Mouse (Mus musculus): ENCODE data around the gene Csl. TPM values are rescaled to one million over a fixed set of nuclear protein-coding genes. Genes with fewer than 3 reads are reported as not detected.

Gene Csl
- polyA plus RNA-seq (2016; fragmentation: Nextera tagmentation; extraction: Ambion mirVana): 0.07 and 0.08 TPM in 2 replicates

- no peak within 1 kb of the TSS for H3K4me3 ChIP-seq
- H3K4me1 ChIP-seq (replicated peaks): no peaks in the 10 kb centered on the region
- no peaks in the 10 kb centered on the region for H3K27me3 ChIP-seq (ENCODE audit: insufficient read depth, poor library complexity, severe bottlenecking)
- H3K9me3 ChIP-seq: no peaks in the 10 kb centered on the region
- 94% methylated on average over 9 of the region's 9 CpGs for WGBS
- H3K36me3 ChIP-seq: no peaks in the 10 kb centered on the region
- no peak for DNase-seq (ENCODE audit: low spot score)
- H3K27ac ChIP-seq: no peak within 1 kb of the TSS
Measured at GRCm38 (mm10) chr10:99759558-99759957, at the start of gene Csl. Gene Csl (minus strand): TSS chr10:99759658.

- no peaks in the 10 kb centered on the region for H3K9me3 ChIP-seq
- 78% methylated on average over 2 of the region's 2 CpGs for WGBS
- no peaks in the 10 kb centered on the region for H3K36me3 ChIP-seq
- no peaks in the 10 kb centered on the region for H3K27me3 ChIP-seq (ENCODE audit: insufficient read depth, poor library complexity, severe bottlenecking)
- no peaks in the 10 kb centered on the region for H3K4me1 ChIP-seq (replicated peaks)
- DNase-seq (ENCODE audit: low spot score): no peak
- no peak overlapping the region for H3K27ac ChIP-seq
- H3K4me3 ChIP-seq: no peak overlapping the region
Measured at GRCm38 (mm10) chr10:99789418-99789817, 30.0 kb upstream of the Csl start.

- no peaks in the 10 kb centered on the region for H3K27me3 ChIP-seq (ENCODE audit: insufficient read depth, poor library complexity, severe bottlenecking)
- no peaks in the 10 kb centered on the region for H3K36me3 ChIP-seq
- WGBS: 88% methylated on average over 12 of the region's 12 CpGs
- no peaks in the 10 kb centered on the region for H3K9me3 ChIP-seq
- no peaks in the 10 kb centered on the region for H3K4me1 ChIP-seq (replicated peaks)
- H3K4me3 ChIP-seq: no peak overlapping the region
- H3K27ac ChIP-seq: no peak overlapping the region
- DNase-seq (ENCODE audit: low spot score): no peak
Measured at GRCm38 (mm10) chr10:99774228-99775120, 15.0 kb upstream of the Csl start.

DNA sequence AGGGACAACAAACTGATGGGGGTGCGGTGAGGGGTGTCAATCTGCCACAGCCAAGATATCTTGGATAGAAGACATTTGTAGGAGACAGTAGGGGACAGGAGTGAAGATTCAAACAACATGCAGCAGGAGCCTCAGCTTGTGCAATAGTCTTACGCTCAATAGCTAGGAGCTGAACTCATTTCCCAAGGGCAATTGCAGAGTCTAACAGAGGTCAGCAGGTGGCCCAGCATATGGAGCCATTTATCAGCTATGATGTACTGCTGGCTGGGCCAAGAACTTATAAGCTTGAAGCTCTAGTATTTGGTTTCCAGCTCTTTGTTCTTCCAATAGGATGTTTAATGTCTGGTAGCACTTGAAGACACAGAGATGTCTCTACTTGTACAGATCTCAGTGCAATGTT lies 9.3 kb downstream of the Csl start:
- WGBS: 80% methylated on average over 2 of the region's 2 CpGs
- no peaks in the 10 kb centered on the region for H3K4me1 ChIP-seq (replicated peaks)
- H3K9me3 ChIP-seq: no peaks in the 10 kb centered on the region
- no peaks in the 10 kb centered on the region for H3K36me3 ChIP-seq
- no peak overlapping the region for H3K27ac ChIP-seq
- no peak for DNase-seq (ENCODE audit: low spot score)
- no peak overlapping the region for H3K4me3 ChIP-seq
- no peaks in the 10 kb centered on the region for H3K27me3 ChIP-seq (ENCODE audit: insufficient read depth, poor library complexity, severe bottlenecking)

DNA sequence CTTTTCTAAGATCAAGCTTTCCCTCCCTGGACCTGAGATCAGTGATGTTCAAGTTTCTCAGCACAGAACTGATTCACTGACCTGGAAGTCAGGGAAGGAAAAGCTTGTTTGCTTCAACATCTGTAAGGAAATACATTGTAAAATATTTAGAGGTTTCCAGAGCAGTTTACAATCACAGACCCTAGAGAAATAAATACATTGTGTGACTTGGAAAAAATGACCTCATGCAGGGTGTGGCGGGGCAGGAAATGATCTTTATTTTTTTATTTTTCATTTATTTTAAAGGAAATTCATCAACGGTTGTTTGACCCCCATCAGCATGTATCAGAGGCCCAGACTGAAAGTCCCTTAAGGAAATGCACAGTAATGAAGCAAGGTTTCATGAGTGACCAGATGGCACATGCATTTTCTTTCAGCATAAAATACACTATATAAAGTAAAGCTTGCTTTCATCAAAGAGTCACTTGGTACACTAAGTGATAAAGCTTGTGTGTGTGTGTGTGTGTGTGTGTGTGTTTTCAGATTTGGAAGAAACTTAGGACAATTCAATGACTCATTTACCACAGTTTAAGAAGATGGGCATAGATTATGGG lies 10.7 kb downstream of the Csl start:
- Histone ChIP-seq H3K27ac (no peak overlapping the region), H3K36me3 (no peaks in the 10 kb centered on the region), H3K4me3 (no peak overlapping the region), H3K4me1 (replicated peaks) (no peaks in the 10 kb centered on the region), H3K27me3 (ENCODE audit: insufficient read depth, poor library complexity, severe bottlenecking) (no peaks in the 10 kb centered on the region), H3K9me3 (no peaks in the 10 kb centered on the region)
- no peak for DNase-seq (ENCODE audit: low spot score)
- WGBS: 76% methylated on average over 2 of the region's 2 CpGs

DNA sequence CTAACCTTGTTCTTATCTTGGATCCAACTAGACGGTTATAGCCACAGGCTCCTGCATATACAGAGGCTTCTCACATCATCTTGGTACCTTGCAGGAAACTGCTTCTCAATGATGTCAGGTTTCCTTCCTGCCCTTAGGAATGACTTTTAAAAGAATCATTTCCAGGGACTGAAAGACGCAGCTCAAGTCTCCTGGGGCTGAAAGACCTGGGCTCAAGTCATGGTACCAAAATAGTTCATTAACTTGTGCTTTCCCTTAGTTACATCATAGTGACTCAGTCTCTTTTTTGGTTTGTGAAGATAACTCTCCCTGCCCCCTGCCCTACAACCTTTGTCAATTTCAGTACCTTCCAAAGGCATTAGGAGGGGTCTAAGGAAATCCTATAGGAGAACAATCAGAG lies 11.4 kb downstream of the Csl start:
- Histone ChIP-seq H3K4me1 (replicated peaks) (no peaks in the 10 kb centered on the region), H3K27me3 (ENCODE audit: insufficient read depth, poor library complexity, severe bottlenecking) (no peaks in the 10 kb centered on the region)

GRCm38 (mm10) chr10:99741609-99742280 lies 17.7 kb downstream of the Csl start:
- Histone ChIP-seq H3K36me3 (no peaks in the 10 kb centered on the region), H3K27ac (no peak overlapping the region), H3K9me3 (no peaks in the 10 kb centered on the region), H3K4me1 (replicated peaks) (no peaks in the 10 kb centered on the region), H3K27me3 (ENCODE audit: insufficient read depth, poor library complexity, severe bottlenecking) (no peaks in the 10 kb centered on the region), H3K4me3 (no peak overlapping the region)
- no peak for DNase-seq (ENCODE audit: low spot score)

More for the DNA sequence above, 11.4 kb downstream of the Csl start:
- H3K27ac ChIP-seq: no peak overlapping the region
- H3K9me3 ChIP-seq: no peaks in the 10 kb centered on the region
- no peaks in the 10 kb centered on the region for H3K36me3 ChIP-seq
- 67% methylated on average over 2 of the region's 2 CpGs for WGBS
- no peak overlapping the region for H3K4me3 ChIP-seq
- DNase-seq (ENCODE audit: low spot score): no peak

DNA sequence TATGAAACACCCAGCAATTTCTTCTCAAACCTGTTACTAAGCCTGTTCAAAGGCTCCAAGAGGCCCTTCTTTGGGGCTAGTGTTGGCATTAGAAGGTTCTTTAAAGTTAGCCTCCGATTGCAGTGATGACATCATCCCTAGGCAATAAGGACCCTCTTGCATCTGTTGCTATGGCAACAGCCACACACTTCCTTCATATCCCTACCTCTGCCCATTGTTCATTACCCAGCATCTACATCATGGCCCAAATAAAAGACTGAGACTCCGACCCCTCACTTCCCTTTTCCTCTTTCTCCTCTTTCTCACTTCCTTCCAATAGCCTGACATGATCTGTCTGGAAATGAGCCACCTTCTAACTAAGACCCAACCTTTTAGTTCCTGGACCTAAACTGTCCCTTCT lies 46.3 kb downstream of the Csl start:
- Histone ChIP-seq H3K4me3 (no peak overlapping the region), H3K36me3 (no peaks in the 10 kb centered on the region), H3K4me1 (replicated peaks) (no peaks in the 10 kb centered on the region), H3K9me3 (no peaks in the 10 kb centered on the region), H3K27ac (no peak overlapping the region), H3K27me3 (ENCODE audit: insufficient read depth, poor library complexity, severe bottlenecking) (no peaks in the 10 kb centered on the region)
- WGBS: 69% methylated on average over 2 of the region's 2 CpGs
- DNase-seq (ENCODE audit: low spot score): no peak

- Histone ChIP-seq H3K27me3 (ENCODE audit: insufficient read depth, poor library complexity, severe bottlenecking) (no peaks in the 10 kb centered on the region), H3K4me1 (replicated peaks) (no peaks in the 10 kb centered on the region), H3K27ac (no peak overlapping the region), H3K9me3 (no peaks in the 10 kb centered on the region), H3K36me3 (no peaks in the 10 kb centered on the region), H3K4me3 (no peak overlapping the region)
- 86% methylated on average over 1 of the region's 1 CpGs for WGBS
- no peak for DNase-seq (ENCODE audit: low spot score)
Measured at GRCm38 (mm10) chr10:99711567-99711966, 47.9 kb downstream of the Csl start.
